Mouse (Mus musculus): ENCODE measurements around the gene Alk.

GRCm38 (mm10) chr17:72557029-72557735 is 47.2 kb downstream of the Alk start:
- no peak for TF ChIP-seq EP300 (IDR thresholded peaks at IDR 0.05; ENCODE audit: low read depth)
- no peak for TF ChIP-seq CTCF (IDR thresholded peaks at IDR 0.05; ENCODE audit: low read depth)

Data from liver, embryonic 14.5 days (tissue).